Mouse (Mus musculus) midbrain, embryonic 16.5 days (tissue): Measurements from ENCODE around the gene Med28. TPM values are rescaled to one million over a fixed set of nuclear protein-coding genes. Genes with fewer than 3 reads are reported as not detected.
A peak's percentile ranks its signal among the peaks of the same experiment; 100 is the strongest.

Source experiments
- ATAC-seq: fragments of 200-750 bp; cut with Nextera tagmentation; 2 replicates; pipeline ENCODE4 v1.8.0; 2017; ENCODE audit warnings: moderate TSS enrichment
- H3K27ac ChIP-seq: fragments of 300-500 bp; sonication (generic); 2 replicates; pipeline ENCODE4 v1.5.1; 2014; ENCODE audit warnings: mild to moderate bottlenecking, low read length, mixed read lengths
- H3K27me3 ChIP-seq: fragments of 300-500 bp; sonication (generic); 2 replicates; pipeline ENCODE4 v1.6.1; 2014; ENCODE audit warnings: low read depth, low read length, mixed read lengths; ENCODE audit not compliant: control insufficient read depth, insufficient read depth
- H3K36me3 ChIP-seq: fragments of 300-500 bp; sonication (generic); 2 replicates; pipeline ENCODE4 v1.6.1; 2014; ENCODE audit warnings: mild to moderate bottlenecking, low read length, moderate library complexity, mixed read lengths; ENCODE audit not compliant: control insufficient read depth, insufficient read depth
- H3K4me1 ChIP-seq: fragments of 300-500 bp; sonication (generic); 2 replicates; pipeline ENCODE4 v1.6.1; 2014; ENCODE audit warnings: mild to moderate bottlenecking, low read length, mixed read lengths; ENCODE audit not compliant: control insufficient read depth, insufficient read depth
- H3K4me2 ChIP-seq: fragments of 300-500 bp; sonication (generic); 2 replicates; pipeline ENCODE4 v1.6.1; 2014; ENCODE audit warnings: mild to moderate bottlenecking, low read length, mixed read lengths
- H3K4me3 ChIP-seq: fragments of 300-500 bp; sonication (generic); 2 replicates; pipeline ENCODE4 v1.5.1; 2014; ENCODE audit warnings: low read depth, mild to moderate bottlenecking, low read length, moderate library complexity, mixed read lengths
- H3K9ac ChIP-seq: fragments of 300-500 bp; sonication (generic); 2 replicates; pipeline ENCODE4 v1.6.1; 2014; ENCODE audit warnings: low read depth, low read length, mixed read lengths
- H3K9me3 ChIP-seq: fragments of 300-500 bp; sonication (generic); replicated peaks from 2 replicates; pipeline ENCODE4 v1.6.1; 2014; ENCODE audit warnings: mild to moderate bottlenecking, low read length, mixed read lengths; ENCODE audit not compliant: control insufficient read depth, poor library complexity, severe bottlenecking
- WGBS: fragments of 180-500 bp; shearing (Covaris S2); extraction: QIAGEN DNeasy Blood & Tissue Kit; methylation state at CpG from one replicate; pipeline ENCODE4 v1.1.7; 2014; 5-methylcytosine and 5-hydroxymethylcytosine counted together
- polyA plus RNA-seq: library from polyadenylated mRNA; unstranded; fragments of >200 nt; fragmentation: Nextera tagmentation; extraction: Ambion mirVana; gene quantifications from 2 replicates; pipeline ENCODE4 v1.2.1, GENCODE M21; 2015

Gene Med28
- polyA plus RNA-seq, 1 experiment from 2014 or later = 266 TPM

GRCm38 (mm10) chr5:45496930-45497550 is 23.0 kb upstream of the Med28 start:
- Histone ChIP-seq H3K36me3 (no peaks in the 10 kb centered on the region), H3K4me3 (no peak overlapping the region), H3K4me2 (no peak overlapping the region), H3K27ac (no peak overlapping the region), H3K9ac (no peak overlapping the region), H3K4me1 (peaks cover 9% of the 10 kb centered on the region), H3K27me3 (no peaks in the 10 kb centered on the region), H3K9me3 (no peaks in the 10 kb centered on the region)
- ATAC-seq = no peak
- 87% methylated on average over 12 of the region's 12 CpGs for whole genome bisulfite sequencing

- H3K4me2 ChIP-seq = no peak overlapping the region
- no peaks in the 10 kb centered on the region for H3K27me3 ChIP-seq
- H3K27ac ChIP-seq = no peak overlapping the region
- ATAC-seq = no peak
- no peaks in the 10 kb centered on the region for H3K36me3 ChIP-seq
- H3K4me3 ChIP-seq = no peak overlapping the region
- WGBS = 86% methylated on average over 5 of the region's 5 CpGs
- no peak overlapping the region for H3K9ac ChIP-seq
- no peaks in the 10 kb centered on the region for H3K9me3 ChIP-seq
- peaks cover 8% of the 10 kb centered on the region for H3K4me1 ChIP-seq
Measured at GRCm38 (mm10) chr5:45497564-45497963, 22.5 kb upstream of the Med28 start.

GRCm38 (mm10) chr5:45510071-45510470 is 10.0 kb upstream of the Med28 start:
- Histone ChIP-seq H3K4me3 (no peak overlapping the region), H3K4me1 (no peaks in the 10 kb centered on the region), H3K9ac (no peak overlapping the region), H3K27ac (no peak overlapping the region), H3K27me3 (no peaks in the 10 kb centered on the region), H3K4me2 (no peak overlapping the region), H3K36me3 (peaks cover 22% of the 10 kb centered on the region), H3K9me3 (no peaks in the 10 kb centered on the region)
- WGBS = 79% methylated on average over 7 of the region's 7 CpGs
- no peak for ATAC-seq

- no peak overlapping the region for H3K4me2 ChIP-seq
- H3K9me3 ChIP-seq = no peaks in the 10 kb centered on the region
- H3K36me3 ChIP-seq = peaks cover 10% of the 10 kb centered on the region
- H3K9ac ChIP-seq = no peak overlapping the region
- H3K4me3 ChIP-seq = no peak overlapping the region
- H3K4me1 ChIP-seq = no peaks in the 10 kb centered on the region
- WGBS = 92% methylated on average over 6 of the region's 6 CpGs
- ATAC-seq = no peak
- no peak overlapping the region for H3K27ac ChIP-seq
- no peaks in the 10 kb centered on the region for H3K27me3 ChIP-seq
Measured at GRCm38 (mm10) chr5:45512908-45513307, 7.1 kb upstream of the Med28 start.

- Histone ChIP-seq H3K4me1 (no peaks in the 10 kb centered on the region), H3K9me3 (no peaks in the 10 kb centered on the region), H3K27ac (no peak overlapping the region), H3K27me3 (no peaks in the 10 kb centered on the region), H3K4me3 (no peak overlapping the region), H3K36me3 (peaks cover 10% of the 10 kb centered on the region), H3K4me2 (no peak overlapping the region), H3K9ac (no peak overlapping the region)
- no peak for ATAC-seq
- WGBS = 92% methylated on average over 2 of the region's 2 CpGs
Measured at GRCm38 (mm10) chr5:45513511-45513910, 6.5 kb upstream of the Med28 start.

- WGBS = 90% methylated on average over 1 of the region's 1 CpGs
- no peak for ATAC-seq
- no peak overlapping the region for H3K27ac ChIP-seq
- no peaks in the 10 kb centered on the region for H3K27me3 ChIP-seq
- peaks cover 3% of the 10 kb centered on the region; the same call in 1 of the 2 replicates for H3K4me1 ChIP-seq
- no peak overlapping the region for H3K9ac ChIP-seq
- no peak overlapping the region for H3K4me2 ChIP-seq
- H3K4me3 ChIP-seq = no peak overlapping the region
- no peaks in the 10 kb centered on the region for H3K9me3 ChIP-seq
- H3K36me3 ChIP-seq = peaks cover 8% of the 10 kb centered on the region; the same call in 1 of the 2 replicates
Measured at GRCm38 (mm10) chr5:45514599-45514998, 5.4 kb upstream of the Med28 start.

- 92% methylated on average over 10 of the region's 10 CpGs for WGBS
Measured at GRCm38 (mm10) chr5:45515151-45515743, 4.8 kb upstream of the Med28 start.

GRCm38 (mm10) chr5:45520809-45521110 is 731 bp downstream of the Med28 start:
- Histone ChIP-seq H3K27ac (no peak overlapping the region), H3K36me3 (peaks cover 8% of the 10 kb centered on the region), H3K4me1 (peaks cover 20% of the 10 kb centered on the region), H3K9me3 (no peaks in the 10 kb centered on the region), H3K4me3 (peak overlapping the region; percentile 96), H3K4me2 (peak overlapping the region; percentile 90), H3K27me3 (no peaks in the 10 kb centered on the region), H3K9ac (peak overlapping the region; percentile 94)
- ATAC-seq = 0 out of 2 replicates have a peak, but pooled peaks have one; percentile 10
- WGBS = 4% methylated on average over 5 of the region's 5 CpGs

More at GRCm38 (mm10) chr5:45515151-45515743, 4.8 kb upstream of the Med28 start:
- H3K27me3 ChIP-seq = no peaks in the 10 kb centered on the region
- no peak overlapping the region for H3K9ac ChIP-seq
- no peak overlapping the region for H3K4me3 ChIP-seq
- H3K27ac ChIP-seq = no peak overlapping the region
- no peak overlapping the region for H3K4me2 ChIP-seq
- H3K4me1 ChIP-seq = peaks cover 5% of the 10 kb centered on the region; the same call in 1 of the 2 replicates
- H3K36me3 ChIP-seq = peaks cover 6% of the 10 kb centered on the region; the same call in 1 of the 2 replicates
- no peak for ATAC-seq
- no peaks in the 10 kb centered on the region for H3K9me3 ChIP-seq

GRCm38 (mm10) chr5:45521601-45522000 is 1.6 kb downstream of the Med28 start:
- Histone ChIP-seq H3K9ac (no peak overlapping the region), H3K9me3 (no peaks in the 10 kb centered on the region), H3K27ac (no peak overlapping the region), H3K4me2 (peak overlapping the region; percentile 90), H3K27me3 (no peaks in the 10 kb centered on the region), H3K4me1 (peaks cover 20% of the 10 kb centered on the region), H3K4me3 (peak overlapping the region; percentile 96), H3K36me3 (peaks cover 12% of the 10 kb centered on the region)
- no peak for ATAC-seq
- WGBS = 86% methylated on average over 6 of the region's 6 CpGs
